Mouse (Mus musculus) embryo, embryonic 10.5 days (tissue): ENCODE results near the gene Mul1.

Experiments
- DNase-seq: peaks from one replicate; pipeline ENCODE4 v3.0.0-alpha.2; 2015; ENCODE audit warnings: low spot score

Mul1 gene

GRCm38 (mm10) chr4:138440062-138440461, 5.6 kb downstream of the Mul1 start:
- no peak for DNase-seq

- DNase-seq = no peak
Observed at GRCm38 (mm10) chr4:138444941-138445340, 10.5 kb downstream of the Mul1 start.

GRCm38 (mm10) chr4:138446981-138447380, 12.5 kb downstream of the Mul1 start:
- no peak for DNase-seq

- peak; percentile 96 for DNase-seq
Observed at GRCm38 (mm10) chr4:138447387-138447786, 12.9 kb downstream of the Mul1 start.

GRCm38 (mm10) chr4:138447827-138448602, 13.5 kb downstream of the Mul1 start:
- DNase-seq = no peak

- DNase-seq = no peak
Observed at GRCm38 (mm10) chr4:138448872-138449615, 14.6 kb downstream of the Mul1 start.

GRCm38 (mm10) chr4:138449636-138450314, 15.3 kb downstream of the Mul1 start:
- no peak for DNase-seq

GRCm38 (mm10) chr4:138452306-138453096, 18.0 kb downstream of the Mul1 start:
- no peak for DNase-seq

- peak; percentile 45 for DNase-seq
Observed at GRCm38 (mm10) chr4:138453097-138453752, 18.8 kb downstream of the Mul1 start.

GRCm38 (mm10) chr4:138453753-138454570, 19.5 kb downstream of the Mul1 start, which contains the start of gene Camk2n1:
Camk2n1 (plus strand) TSS chr4:138454314.
- peak; percentile 77 for DNase-seq

- peak; percentile 78 for DNase-seq
Observed at GRCm38 (mm10) chr4:138454571-138455140, 20.2 kb downstream of the Mul1 start.

GRCm38 (mm10) chr4:138455141-138455955, 20.9 kb downstream of the Mul1 start:
- DNase-seq = peak; percentile 58

- peak; percentile 37 for DNase-seq
Observed at GRCm38 (mm10) chr4:138455956-138456341, 21.5 kb downstream of the Mul1 start.

GRCm38 (mm10) chr4:138456536-138456935, 22.1 kb downstream of the Mul1 start:
- DNase-seq = peak; percentile 42

GRCm38 (mm10) chr4:138457091-138457490, 22.6 kb downstream of the Mul1 start:
- no peak for DNase-seq

- no peak for DNase-seq
Observed at GRCm38 (mm10) chr4:138458171-138458570, 23.7 kb downstream of the Mul1 start.

GRCm38 (mm10) chr4:138458735-138459440, 24.4 kb downstream of the Mul1 start:
- DNase-seq = no peak

- no peak for DNase-seq
Observed at GRCm38 (mm10) chr4:138459775-138460174, 25.3 kb downstream of the Mul1 start.
